Mouse (Mus musculus): Measurements from ENCODE around the gene Olfr1291-ps1. TPM values are rescaled to one million over a fixed set of nuclear protein-coding genes. Genes with fewer than 3 reads are reported as not detected.

Olfr1291-ps1 gene
- not detected in 2 replicates for polyA plus RNA-seq (2015; fragmentation: Nextera tagmentation; extraction: Ambion mirVana)

DNA sequence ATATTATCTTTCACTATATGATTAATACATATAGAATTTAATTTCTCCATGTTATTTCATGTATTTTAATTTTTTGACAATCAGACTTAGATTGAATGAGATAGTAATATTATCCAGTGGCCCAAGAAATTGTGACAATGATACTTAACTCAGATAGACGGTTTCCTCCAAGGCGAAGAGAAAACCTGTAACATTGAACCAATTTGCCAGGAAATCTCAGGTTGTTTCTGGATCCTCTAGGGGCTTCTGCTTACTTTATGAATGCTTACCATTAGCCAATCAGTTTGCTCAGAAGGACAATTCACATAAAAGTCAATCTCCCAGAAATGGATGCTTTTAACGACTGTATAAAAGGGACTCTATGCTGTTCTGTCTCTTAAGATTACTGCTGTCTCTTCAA, at the start of gene Olfr1291-ps1:
Olfr1291-ps1 (plus strand) TSS at position 301 of the 400 bp plus-strand sequence.
- H3K4me2 ChIP-seq (replicated peaks) = no peak within 1 kb of the TSS
- H3K4me3 ChIP-seq (replicated peaks) = no peak within 1 kb of the TSS
- H3K9me3 ChIP-seq = no peaks in the 10 kb centered on the region
- H3K4me1 ChIP-seq (replicated peaks) = no peaks in the 10 kb centered on the region
- H3K9ac ChIP-seq (replicated peaks) = no peak within 1 kb of the TSS
- H3K27me3 ChIP-seq = no peaks in the 10 kb centered on the region
- ATAC-seq = no peak
- H3K36me3 ChIP-seq = no peaks in the 10 kb centered on the region
- no peak within 1 kb of the TSS for H3K27ac ChIP-seq
- WGBS = 87% methylated on average over 3 of the region's 3 CpGs

DNA sequence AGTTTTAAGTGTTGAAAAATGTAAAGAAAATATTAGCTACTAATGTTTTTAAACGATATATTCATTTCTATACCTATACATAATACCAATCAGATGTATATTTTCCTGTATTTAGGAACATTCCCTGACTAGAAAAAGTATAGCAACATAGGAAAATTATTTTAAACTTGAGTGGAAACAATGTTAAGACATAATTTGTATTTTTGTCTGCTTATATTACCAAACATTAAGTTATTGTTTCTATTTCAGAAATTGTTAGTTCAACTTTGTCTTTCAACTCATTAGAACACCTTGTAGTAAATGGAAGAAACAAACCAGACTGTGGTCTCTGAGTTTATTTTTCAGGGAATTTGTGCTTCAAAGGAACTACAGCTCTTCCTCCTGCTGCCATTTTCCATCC, 48.1 kb upstream of the Olfr1291-ps1 start, which contains the start of gene Olfr1287:
Olfr1287 (plus strand) TSS at position 301 of the 400 bp plus-strand sequence.
- Histone ChIP-seq H3K27me3 (no peaks in the 10 kb centered on the region), H3K4me1 (replicated peaks) (no peaks in the 10 kb centered on the region), H3K9me3 (no peaks in the 10 kb centered on the region), H3K36me3 (no peaks in the 10 kb centered on the region), H3K4me2 (replicated peaks) (no peak within 1 kb of the TSS), H3K27ac (no peak within 1 kb of the TSS), H3K4me3 (replicated peaks) (no peak within 1 kb of the TSS), H3K9ac (replicated peaks) (no peak within 1 kb of the TSS)
- 81% methylated on average over 1 of the region's 1 CpGs for WGBS
- no peak for ATAC-seq

DNA sequence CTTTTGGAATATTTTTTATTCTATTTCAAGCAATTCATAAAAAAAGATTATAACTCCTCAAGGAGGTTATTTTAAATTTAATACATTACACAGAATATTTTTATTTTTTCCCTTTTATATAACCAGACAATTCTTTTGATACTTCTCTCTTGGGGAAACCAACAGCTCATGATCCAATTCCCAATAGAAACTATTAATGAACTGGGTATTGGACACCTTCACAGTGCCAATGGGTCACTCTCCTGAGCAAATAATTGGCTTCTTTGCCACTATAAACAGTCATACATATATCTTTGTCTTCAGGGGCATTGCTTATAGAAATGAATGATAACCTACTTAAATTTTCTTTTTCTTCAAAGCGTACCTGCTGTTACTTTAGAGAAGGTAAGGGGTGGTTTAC, 23.2 kb upstream of the Olfr1291-ps1 start, which contains the start of gene Olfr1288:
Olfr1288 (plus strand) TSS at position 301 of the 400 bp plus-strand sequence.
- Histone ChIP-seq H3K4me3 (replicated peaks) (no peak within 1 kb of the TSS), H3K27me3 (no peaks in the 10 kb centered on the region), H3K27ac (no peak within 1 kb of the TSS), H3K9me3 (no peaks in the 10 kb centered on the region), H3K4me2 (replicated peaks) (no peak within 1 kb of the TSS), H3K36me3 (no peaks in the 10 kb centered on the region), H3K4me1 (replicated peaks) (no peaks in the 10 kb centered on the region), H3K9ac (replicated peaks) (no peak within 1 kb of the TSS)
- WGBS = 93% methylated on average over 1 of the region's 1 CpGs
- no peak for ATAC-seq

DNA sequence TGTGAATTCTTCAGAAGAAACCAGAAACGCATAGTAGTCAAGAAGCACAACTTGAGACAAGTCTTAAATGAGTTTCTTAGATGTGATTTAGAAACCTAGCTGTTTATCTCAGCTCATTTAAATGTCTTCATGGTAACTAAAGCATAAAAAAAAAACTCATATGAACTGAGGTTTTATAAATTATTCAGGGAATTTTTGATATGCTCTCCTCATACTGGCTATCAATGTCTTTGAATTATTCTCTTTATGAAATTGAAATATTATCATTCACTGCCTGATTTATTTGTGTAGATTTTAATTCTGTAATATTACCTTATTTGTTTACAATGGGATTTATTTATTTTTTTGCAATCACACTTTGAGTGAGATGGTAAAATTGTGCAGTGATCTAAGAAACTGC, 16.5 kb upstream of the Olfr1291-ps1 start, which contains the start of gene Olfr1289:
Olfr1289 (plus strand) TSS at position 301 of the 400 bp plus-strand sequence.
- no peak within 1 kb of the TSS for H3K9ac ChIP-seq (replicated peaks)
- H3K27me3 ChIP-seq = no peaks in the 10 kb centered on the region
- 71% methylated on average over 1 of the region's 1 CpGs for WGBS
- H3K36me3 ChIP-seq = no peaks in the 10 kb centered on the region
- H3K4me2 ChIP-seq (replicated peaks) = no peak within 1 kb of the TSS
- no peak for ATAC-seq
- H3K4me3 ChIP-seq (replicated peaks) = no peak within 1 kb of the TSS
- no peaks in the 10 kb centered on the region for H3K4me1 ChIP-seq (replicated peaks)
- no peaks in the 10 kb centered on the region for H3K9me3 ChIP-seq
- no peak within 1 kb of the TSS for H3K27ac ChIP-seq

DNA sequence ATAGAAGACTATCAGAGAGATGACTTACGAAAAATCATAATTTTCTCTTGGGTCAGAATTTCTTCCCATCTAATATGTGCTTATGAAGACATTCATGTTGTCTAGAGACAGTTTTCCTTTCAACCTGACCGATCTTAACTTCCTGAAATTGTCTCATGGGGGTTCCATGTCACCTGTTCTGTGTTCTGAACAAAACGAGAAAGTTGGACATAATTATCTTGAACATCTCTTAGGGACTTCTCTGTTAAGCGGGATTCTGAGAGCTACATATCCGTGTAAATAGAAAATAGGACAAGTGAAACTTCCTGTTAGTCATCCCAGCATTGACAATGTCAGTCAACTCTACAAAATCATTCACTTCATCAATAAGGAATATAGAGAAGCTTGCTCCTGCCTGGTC, 3.3 kb upstream of the Olfr1291-ps1 start, which contains the start of gene Olfr1290:
Olfr1290 (minus strand) TSS at position 101 of the 400 bp plus-strand sequence.
- Histone ChIP-seq H3K27ac (no peak within 1 kb of the TSS), H3K9ac (replicated peaks) (no peak within 1 kb of the TSS), H3K36me3 (no peaks in the 10 kb centered on the region), H3K27me3 (no peaks in the 10 kb centered on the region), H3K4me1 (replicated peaks) (no peaks in the 10 kb centered on the region), H3K4me3 (replicated peaks) (no peak within 1 kb of the TSS), H3K9me3 (no peaks in the 10 kb centered on the region), H3K4me2 (replicated peaks) (no peak within 1 kb of the TSS)
- ATAC-seq = no peak
- WGBS = 90% methylated on average over 5 of the region's 5 CpGs

DNA sequence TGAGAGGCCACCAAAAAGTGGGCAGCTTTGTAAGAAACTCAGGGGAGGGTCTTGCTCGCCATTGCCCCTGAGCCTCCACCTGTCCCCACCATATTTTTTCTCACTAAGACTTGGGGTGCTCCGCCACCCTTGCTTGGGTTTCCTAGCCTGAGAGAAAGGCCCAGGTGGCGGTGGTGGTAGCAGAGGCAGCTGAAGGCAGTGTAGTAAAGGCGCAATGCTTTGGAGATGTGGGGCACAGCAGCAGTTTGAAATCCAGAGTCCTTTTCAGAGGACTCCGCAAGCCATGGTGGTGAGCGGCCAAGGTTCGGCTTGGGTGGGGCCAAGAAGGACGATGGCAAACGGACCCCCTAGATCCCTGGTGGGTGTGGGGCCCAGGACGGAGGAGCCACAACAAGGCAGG, 20.5 kb downstream of the Olfr1291-ps1 start:
- Histone ChIP-seq H3K36me3 (no peaks in the 10 kb centered on the region), H3K9ac (replicated peaks) (no peak overlapping the region), H3K27ac (no peak overlapping the region), H3K4me1 (replicated peaks) (no peaks in the 10 kb centered on the region), H3K4me3 (replicated peaks) (no peak overlapping the region), H3K9me3 (no peaks in the 10 kb centered on the region), H3K27me3 (no peaks in the 10 kb centered on the region), H3K4me2 (replicated peaks) (no peak overlapping the region)
- ATAC-seq = no peak
- WGBS = 91% methylated on average over 10 of the region's 10 CpGs

DNA sequence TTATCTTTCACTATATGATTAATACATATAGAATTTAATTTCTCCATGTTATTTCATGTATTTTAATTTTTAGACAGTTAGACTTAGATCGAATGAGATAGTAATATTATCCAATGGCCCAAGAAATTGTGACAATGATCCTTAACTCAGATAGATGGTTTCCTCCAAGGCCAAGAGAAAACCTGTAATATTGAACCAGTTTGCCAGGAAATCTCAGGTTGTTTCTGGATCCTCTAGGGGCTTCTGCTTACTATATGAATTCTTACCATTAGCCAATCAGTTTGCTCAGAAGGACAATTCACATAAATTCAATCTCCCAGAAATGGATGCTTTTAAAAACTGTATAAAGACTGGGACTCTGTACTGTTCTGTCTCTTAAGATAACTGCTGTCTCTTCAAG, 27.9 kb downstream of the Olfr1291-ps1 start, which contains the start of gene Olfr1293-ps:
Olfr1293-ps (plus strand) TSS at position 301 of the 400 bp plus-strand sequence.
- no peak within 1 kb of the TSS for H3K9ac ChIP-seq (replicated peaks)
- H3K4me3 ChIP-seq (replicated peaks) = no peak within 1 kb of the TSS
- no peaks in the 10 kb centered on the region for H3K9me3 ChIP-seq
- no peaks in the 10 kb centered on the region for H3K36me3 ChIP-seq
- H3K27me3 ChIP-seq = no peaks in the 10 kb centered on the region
- 91% methylated on average over 1 of the region's 1 CpGs for WGBS
- H3K27ac ChIP-seq = no peak within 1 kb of the TSS
- H3K4me2 ChIP-seq (replicated peaks) = no peak within 1 kb of the TSS
- no peak for ATAC-seq
- no peaks in the 10 kb centered on the region for H3K4me1 ChIP-seq (replicated peaks)

DNA sequence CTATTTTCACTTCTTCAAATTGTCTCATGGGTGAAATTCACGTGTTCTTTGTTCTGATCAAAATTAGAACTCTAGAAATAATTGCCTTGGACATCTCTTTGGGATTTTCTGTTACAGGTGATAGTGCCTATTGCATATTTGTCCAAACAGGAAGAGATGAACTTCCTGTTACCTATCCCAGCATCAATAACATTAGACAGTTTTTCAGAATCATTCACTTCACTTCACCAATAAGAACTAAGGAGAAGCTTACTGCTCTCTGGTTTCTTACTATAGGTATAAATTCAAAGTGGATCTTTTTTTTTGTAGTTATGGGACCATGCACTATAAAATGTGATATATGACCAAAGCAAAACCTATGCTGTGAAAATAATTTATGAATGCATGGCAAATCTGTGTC, 43.2 kb downstream of the Olfr1291-ps1 start, which contains the start of gene Olfr1294:
Olfr1294 (minus strand) TSS at position 101 of the 400 bp plus-strand sequence.
- Histone ChIP-seq H3K9ac (replicated peaks) (no peak within 1 kb of the TSS), H3K36me3 (no peaks in the 10 kb centered on the region), H3K4me3 (replicated peaks) (no peak within 1 kb of the TSS), H3K27ac (no peak within 1 kb of the TSS), H3K4me1 (replicated peaks) (no peaks in the 10 kb centered on the region), H3K27me3 (no peaks in the 10 kb centered on the region), H3K9me3 (no peaks in the 10 kb centered on the region), H3K4me2 (replicated peaks) (no peak within 1 kb of the TSS)
- 54% methylated on average over 1 of the region's 1 CpGs for WGBS
- no peak for ATAC-seq

Other genes with a start within 250 kb of the Olfr1291-ps1 start
- gene Olfr1276, start 242.7 kb upstream of the Olfr1291-ps1 start, polyA plus RNA-seq (2015; fragmentation: Nextera tagmentation; extraction: Ambion mirVana) = not detected in 2 replicates
- gene Olfr1277, start 223.1 kb upstream of the Olfr1291-ps1 start, polyA plus RNA-seq (2015; fragmentation: Nextera tagmentation; extraction: Ambion mirVana) = not detected in 2 replicates
- not detected in 2 replicates for gene Olfr1278, start 207.0 kb upstream of the Olfr1291-ps1 start, polyA plus RNA-seq (2015; fragmentation: Nextera tagmentation; extraction: Ambion mirVana)
- gene Olfr1279, start 196.5 kb upstream of the Olfr1291-ps1 start, polyA plus RNA-seq (2015; fragmentation: Nextera tagmentation; extraction: Ambion mirVana) = not detected in 2 replicates
- not detected in 2 replicates for gene Olfr1280, start 183.2 kb upstream of the Olfr1291-ps1 start, polyA plus RNA-seq (2015; fragmentation: Nextera tagmentation; extraction: Ambion mirVana)
- not detected in 2 replicates for gene Olfr1281, start 170.7 kb upstream of the Olfr1291-ps1 start, polyA plus RNA-seq (2015; fragmentation: Nextera tagmentation; extraction: Ambion mirVana)
- gene Olfr1282, start 161.1 kb upstream of the Olfr1291-ps1 start, polyA plus RNA-seq (2015; fragmentation: Nextera tagmentation; extraction: Ambion mirVana) = not detected in 2 replicates
- gene Olfr1283, start 130.4 kb upstream of the Olfr1291-ps1 start, polyA plus RNA-seq (2015; fragmentation: Nextera tagmentation; extraction: Ambion mirVana) = not detected in 2 replicates
- not detected in 2 replicates for gene Olfr1284, start 121.7 kb upstream of the Olfr1291-ps1 start, polyA plus RNA-seq (2015; fragmentation: Nextera tagmentation; extraction: Ambion mirVana)
- gene Olfr1286, start 74.1 kb upstream of the Olfr1291-ps1 start, polyA plus RNA-seq (2015; fragmentation: Nextera tagmentation; extraction: Ambion mirVana) = not detected in 2 replicates
- not detected in 2 replicates for gene Olfr1287, start 48.0 kb upstream of the Olfr1291-ps1 start, polyA plus RNA-seq (2015; fragmentation: Nextera tagmentation; extraction: Ambion mirVana)
- not detected in 2 replicates for gene Olfr1288, start 23.1 kb upstream of the Olfr1291-ps1 start, polyA plus RNA-seq (2015; fragmentation: Nextera tagmentation; extraction: Ambion mirVana)
- not detected in 2 replicates for gene Olfr1289, start 16.4 kb upstream of the Olfr1291-ps1 start, polyA plus RNA-seq (2015; fragmentation: Nextera tagmentation; extraction: Ambion mirVana)
- gene Olfr1290, start 3.4 kb upstream of the Olfr1291-ps1 start, polyA plus RNA-seq (2015; fragmentation: Nextera tagmentation; extraction: Ambion mirVana) = not detected in 2 replicates
- gene Olfr1293-ps, start 28.0 kb downstream of the Olfr1291-ps1 start, polyA plus RNA-seq (2015; fragmentation: Nextera tagmentation; extraction: Ambion mirVana) = not detected in 2 replicates
- not detected in 2 replicates for gene Olfr1294, start 43.1 kb downstream of the Olfr1291-ps1 start, polyA plus RNA-seq (2015; fragmentation: Nextera tagmentation; extraction: Ambion mirVana)
- not detected in 2 replicates for gene Olfr1295, start 72.5 kb downstream of the Olfr1291-ps1 start, polyA plus RNA-seq (2015; fragmentation: Nextera tagmentation; extraction: Ambion mirVana)
- not detected in 2 replicates for gene Olfr1297, start 129.3 kb downstream of the Olfr1291-ps1 start, polyA plus RNA-seq (2015; fragmentation: Nextera tagmentation; extraction: Ambion mirVana)
- gene Olfr1298, start 152.0 kb downstream of the Olfr1291-ps1 start, polyA plus RNA-seq (2015; fragmentation: Nextera tagmentation; extraction: Ambion mirVana) = not detected in 2 replicates
- gene Olfr1299, start 164.2 kb downstream of the Olfr1291-ps1 start, polyA plus RNA-seq (2015; fragmentation: Nextera tagmentation; extraction: Ambion mirVana) = not detected in 2 replicates